Mouse (Mus musculus): Measurements from ENCODE around the gene Ppp1r14d.

GRCm38 (mm10) chr2:119262978-119263377 is 33.3 kb upstream of the Ppp1r14d start:
- no peak for TF ChIP-seq TAL1 (IDR thresholded peaks at IDR 0.05; ENCODE audit: low read length)
- no peak for TF ChIP-seq GATA1 (IDR thresholded peaks at IDR 0.05; ENCODE audit: low read length)

All from erythroblast, embryonic 14.5 days (primary cell).